Mouse (Mus musculus): ENCODE measurements around the gene Rnasek. TPM values are rescaled to one million over a fixed set of nuclear protein-coding genes. Genes with fewer than 3 reads are reported as not detected.

Gene Rnasek
- polyA plus RNA-seq, 1 experiment from 2014 or later, result 171 TPM

- Histone ChIP-seq H3K4me1 (replicated peaks) (peaks cover 85% of the 10 kb centered on the region), H3K9me3 (no peaks in the 10 kb centered on the region), H3K4me3 (no peak overlapping the region), H3K27me3 (ENCODE audit: insufficient read depth, poor library complexity, severe bottlenecking) (peaks cover 39% of the 10 kb centered on the region), H3K27ac (0 out of 2 replicates have a peak overlapping the region, but pooled peaks have one; percentile 26), H3K36me3 (peaks cover 24% of the 10 kb centered on the region)
- WGBS, result 68% methylated on average over 5 of the region's 5 CpGs
- no peak for DNase-seq (ENCODE audit: low spot score)
Measured at GRCm38 (mm10) chr11:70234037-70234436, 5.6 kb downstream of the Rnasek start.

- Histone ChIP-seq H3K27me3 (ENCODE audit: insufficient read depth, poor library complexity, severe bottlenecking) (peaks cover 50% of the 10 kb centered on the region), H3K4me3 (peak overlapping the region; percentile 51), H3K4me1 (replicated peaks) (peaks cover 82% of the 10 kb centered on the region), H3K9me3 (no peaks in the 10 kb centered on the region), H3K36me3 (peaks cover 24% of the 10 kb centered on the region), H3K27ac (peak overlapping the region; percentile 87)
- WGBS, result 41% methylated on average over 8 of the region's 8 CpGs
- no peak for DNase-seq (ENCODE audit: low spot score)
Measured at GRCm38 (mm10) chr11:70233016-70233415, 6.6 kb downstream of the Rnasek start.

GRCm38 (mm10) chr11:70232546-70232945 is 7.1 kb downstream of the Rnasek start:
- no peaks in the 10 kb centered on the region for H3K9me3 ChIP-seq
- H3K36me3 ChIP-seq, result peaks cover 24% of the 10 kb centered on the region
- H3K27ac ChIP-seq, result peak overlapping the region; percentile 87
- DNase-seq (ENCODE audit: low spot score), result peak; percentile 77
- H3K4me1 ChIP-seq (replicated peaks), result peaks cover 81% of the 10 kb centered on the region
- peak overlapping the region; percentile 51 for H3K4me3 ChIP-seq
- 10% methylated on average over 10 of the region's 10 CpGs for WGBS
- peaks cover 54% of the 10 kb centered on the region for H3K27me3 ChIP-seq (ENCODE audit: insufficient read depth, poor library complexity, severe bottlenecking)

GRCm38 (mm10) chr11:70230239-70230727 is 9.4 kb downstream of the Rnasek start:
- peak overlapping the region; percentile 78 for H3K27ac ChIP-seq
- H3K27me3 ChIP-seq (ENCODE audit: insufficient read depth, poor library complexity, severe bottlenecking), result peaks cover 77% of the 10 kb centered on the region
- no peaks in the 10 kb centered on the region for H3K9me3 ChIP-seq
- peaks cover 14% of the 10 kb centered on the region for H3K36me3 ChIP-seq
- under 1% methylated on average over 32 of the region's 32 CpGs for WGBS
- peak overlapping the region; percentile 41 for H3K4me3 ChIP-seq
- DNase-seq (ENCODE audit: low spot score), result peak; percentile 87
- peaks cover 79% of the 10 kb centered on the region for H3K4me1 ChIP-seq (replicated peaks)

- peaks cover 5% of the 10 kb centered on the region for H3K36me3 ChIP-seq
- peak within 1 kb of the TSS; percentile 78 for H3K27ac ChIP-seq
- WGBS, result 3% methylated on average over 39 of the region's 39 CpGs
- H3K27me3 ChIP-seq (ENCODE audit: insufficient read depth, poor library complexity, severe bottlenecking), result peaks cover 85% of the 10 kb centered on the region
- DNase-seq (ENCODE audit: low spot score), result peak; percentile 34
- H3K9me3 ChIP-seq, result no peaks in the 10 kb centered on the region
- peak within 1 kb of the TSS; percentile 41 for H3K4me3 ChIP-seq
- peaks cover 71% of the 10 kb centered on the region for H3K4me1 ChIP-seq (replicated peaks)
Measured at GRCm38 (mm10) chr11:70229260-70230010, 10.2 kb downstream of the Rnasek start, which contains the start of gene Bcl6b. Gene Bcl6b (minus strand): TSS chr11:70229798.

- Histone ChIP-seq H3K27me3 (ENCODE audit: insufficient read depth, poor library complexity, severe bottlenecking) (peaks cover 88% of the 10 kb centered on the region), H3K4me1 (replicated peaks) (peaks cover 65% of the 10 kb centered on the region), H3K9me3 (no peaks in the 10 kb centered on the region), H3K27ac (peak overlapping the region; percentile 71), H3K36me3 (no peaks in the 10 kb centered on the region), H3K4me3 (peak overlapping the region; percentile 41)
- under 1% methylated on average over 19 of the region's 19 CpGs for WGBS
- peak; percentile 80 for DNase-seq (ENCODE audit: low spot score)
Measured at GRCm38 (mm10) chr11:70228828-70229227, 10.8 kb downstream of the Rnasek start.

GRCm38 (mm10) chr11:70227661-70228245 is 11.9 kb downstream of the Rnasek start:
- peak overlapping the region; percentile 41; the same call in 1 of the 2 replicates for H3K4me3 ChIP-seq
- DNase-seq (ENCODE audit: low spot score), result no peak
- H3K36me3 ChIP-seq, result no peaks in the 10 kb centered on the region

GRCm38 (mm10) chr11:70227126-70227525 is 12.5 kb downstream of the Rnasek start:
- Histone ChIP-seq H3K4me3 (peak overlapping the region; percentile 39; the same call in 1 of the 2 replicates), H3K27me3 (ENCODE audit: insufficient read depth, poor library complexity, severe bottlenecking) (peaks cover 93% of the 10 kb centered on the region), H3K4me1 (replicated peaks) (peaks cover 52% of the 10 kb centered on the region), H3K27ac (no peak overlapping the region), H3K36me3 (no peaks in the 10 kb centered on the region), H3K9me3 (no peaks in the 10 kb centered on the region)
- no peak for DNase-seq (ENCODE audit: low spot score)
- WGBS, result 44% methylated on average over 5 of the region's 5 CpGs

More at GRCm38 (mm10) chr11:70227661-70228245, 11.9 kb downstream of the Rnasek start:
- Histone ChIP-seq H3K9me3 (no peaks in the 10 kb centered on the region), H3K27ac (no peak overlapping the region), H3K4me1 (replicated peaks) (peaks cover 54% of the 10 kb centered on the region), H3K27me3 (ENCODE audit: insufficient read depth, poor library complexity, severe bottlenecking) (peaks cover 88% of the 10 kb centered on the region)
- WGBS, result 85% methylated on average over 4 of the region's 4 CpGs

GRCm38 (mm10) chr11:70226602-70226890 is 13.1 kb downstream of the Rnasek start:
- DNase-seq (ENCODE audit: low spot score), result no peak
- WGBS, result 7% methylated on average over 18 of the region's 18 CpGs
- H3K27me3 ChIP-seq (ENCODE audit: insufficient read depth, poor library complexity, severe bottlenecking), result peaks cover 90% of the 10 kb centered on the region
- no peaks in the 10 kb centered on the region for H3K36me3 ChIP-seq
- no peaks in the 10 kb centered on the region for H3K9me3 ChIP-seq
- H3K27ac ChIP-seq, result 0 out of 2 replicates have a peak overlapping the region, but pooled peaks have one; percentile 40
- peak overlapping the region; percentile 39 for H3K4me3 ChIP-seq
- H3K4me1 ChIP-seq (replicated peaks), result peaks cover 56% of the 10 kb centered on the region

- H3K4me1 ChIP-seq (replicated peaks), result peaks cover 61% of the 10 kb centered on the region
- H3K27me3 ChIP-seq (ENCODE audit: insufficient read depth, poor library complexity, severe bottlenecking), result peaks cover 85% of the 10 kb centered on the region
- no peaks in the 10 kb centered on the region for H3K9me3 ChIP-seq
- H3K36me3 ChIP-seq, result no peaks in the 10 kb centered on the region
- DNase-seq (ENCODE audit: low spot score), result peak; percentile 29
- WGBS, result 17% methylated on average over 27 of the region's 27 CpGs
- H3K27ac ChIP-seq, result 0 out of 2 replicates have a peak overlapping the region, but pooled peaks have one; percentile 40
- H3K4me3 ChIP-seq, result peak overlapping the region; percentile 39
Measured at GRCm38 (mm10) chr11:70225798-70226601, 13.6 kb downstream of the Rnasek start.

- Histone ChIP-seq H3K9me3 (no peaks in the 10 kb centered on the region), H3K4me1 (replicated peaks) (peaks cover 61% of the 10 kb centered on the region), H3K4me3 (no peak overlapping the region), H3K27me3 (ENCODE audit: insufficient read depth, poor library complexity, severe bottlenecking) (peaks cover 69% of the 10 kb centered on the region), H3K27ac (no peak overlapping the region), H3K36me3 (0 out of 2 replicates have a peak, but pooled peaks cover 3% of the 10 kb centered on the region)
- no peak for DNase-seq (ENCODE audit: low spot score)
- WGBS, result 88% methylated on average over 9 of the region's 9 CpGs
Measured at GRCm38 (mm10) chr11:70223724-70224123, 15.9 kb downstream of the Rnasek start.
